Mouse (Mus musculus) lung, postnatal 0 days (tissue): Measurements from ENCODE around the gene Plxnb3. TPM values are rescaled to one million over a fixed set of nuclear protein-coding genes. Genes with fewer than 3 reads are reported as not detected.
A peak's percentile ranks its signal among the peaks of the same experiment; 100 is the strongest.

ENCODE experiments used
- ATAC-seq: fragments of 200-750 bp; cut with Nextera tagmentation; 2 replicates; pipeline ENCODE4 v1.8.0; 2017; ENCODE audit warnings: moderate library complexity
- DNase-seq: peaks from one replicate; pipeline ENCODE4 v3.0.0-alpha.2; 2016; ENCODE audit warnings: low spot score
- H3K27ac ChIP-seq: fragments of 300-500 bp; sonication (generic); 2 replicates; pipeline ENCODE4 v1.5.1; 2014; ENCODE audit warnings: antibody characterized with exemption, mild to moderate bottlenecking, low read length, mixed read lengths
- H3K27me3 ChIP-seq: fragments of 300-500 bp; sonication (generic); replicated peaks from 2 replicates; pipeline ENCODE4 v1.6.1; 2014; ENCODE audit warnings: low read length, mixed read lengths; ENCODE audit not compliant: insufficient read depth
- H3K36me3 ChIP-seq: fragments of 300-500 bp; sonication (generic); 2 replicates; pipeline ENCODE4 v1.6.1; 2014; ENCODE audit warnings: low read length, mixed read lengths; ENCODE audit not compliant: insufficient read depth
- H3K4me1 ChIP-seq: fragments of 300-500 bp; sonication (generic); 2 replicates; pipeline ENCODE4 v1.6.1; 2014; ENCODE audit warnings: antibody characterized with exemption, low read depth, low read length, mixed read lengths; ENCODE audit not compliant: insufficient read depth
- H3K4me2 ChIP-seq: fragments of 300-500 bp; sonication (generic); replicated peaks from 2 replicates; pipeline ENCODE4 v1.6.1; 2014; ENCODE audit warnings: low read depth, mild to moderate bottlenecking, low read length, moderate library complexity, mixed read lengths
- H3K4me3 ChIP-seq: fragments of 300-500 bp; sonication (generic); 2 replicates; pipeline ENCODE4 v1.5.1; 2014; ENCODE audit warnings: low read depth, low read length
- H3K9ac ChIP-seq: fragments of 300-500 bp; sonication (generic); replicated peaks from 2 replicates; pipeline ENCODE4 v1.6.1; 2014; ENCODE audit warnings: low read depth, mild to moderate bottlenecking
- H3K9me3 ChIP-seq: fragments of 300-500 bp; sonication (generic); 2 replicates; pipeline ENCODE4 v1.6.1; 2016; ENCODE audit warnings: low read length, mixed read lengths
- CTCF ChIP-seq: IDR thresholded peaks from 2 replicates; pipeline ENCODE4 v1.5.1; 2016; ENCODE audit warnings: antibody characterized with exemption, mild to moderate bottlenecking
- EP300 ChIP-seq: IDR thresholded peaks from 2 replicates; pipeline ENCODE4 v1.6.1; 2016; ENCODE audit warnings: antibody characterized with exemption, mild to moderate bottlenecking, control low read depth
- WGBS: fragments of 180-500 bp; shearing (Covaris S2); extraction: QIAGEN DNeasy Blood & Tissue Kit; methylation state at CpG from one replicate; pipeline ENCODE4 v1.1.7; 2014; 5-methylcytosine and 5-hydroxymethylcytosine counted together
- polyA plus RNA-seq: library from polyadenylated mRNA; unstranded; fragments of >200 nt; fragmentation: Nextera tagmentation; extraction: Ambion mirVana; gene quantifications from 2 replicates; pipeline ENCODE4 v1.2.1, GENCODE M21; 2015

Plxnb3 gene
- polyA plus RNA-seq, 1 experiment from 2014 or later = 0.67 TPM

DNA sequence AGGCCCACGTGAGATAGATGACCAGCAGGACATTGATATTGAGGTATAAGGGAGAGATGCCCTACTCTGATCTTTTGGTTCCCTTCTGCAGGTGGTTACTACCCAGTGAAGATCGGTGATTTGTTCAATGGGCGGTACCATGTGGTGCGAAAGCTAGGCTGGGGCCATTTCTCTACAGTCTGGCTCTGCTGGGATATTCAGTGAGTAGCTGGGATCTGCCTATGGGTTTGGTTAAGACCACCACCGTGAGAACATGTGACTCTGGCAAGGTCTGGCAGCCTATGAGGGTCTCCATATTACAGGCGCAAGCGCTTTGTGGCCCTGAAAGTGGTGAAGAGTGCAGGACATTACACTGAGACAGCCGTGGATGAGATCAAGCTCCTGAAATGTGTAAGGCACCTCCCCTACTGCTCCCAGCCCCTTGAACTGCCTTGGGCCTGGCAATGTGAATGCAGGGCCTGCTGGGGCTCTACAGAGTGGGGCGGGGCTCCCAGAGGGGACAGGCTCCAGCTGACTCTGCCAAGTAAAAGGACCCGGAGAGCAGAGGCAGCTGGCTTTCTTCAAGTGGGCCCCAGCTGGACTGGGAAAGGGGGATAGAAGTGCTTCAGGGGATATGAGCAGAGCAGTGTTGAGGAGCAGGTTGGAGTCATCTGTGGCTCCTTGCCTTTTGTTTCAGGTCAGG lies 18.1 kb downstream of the Plxnb3 start:
- Histone ChIP-seq H3K27ac (no peak overlapping the region), H3K4me1 (no peaks in the 10 kb centered on the region), H3K9ac (no peak overlapping the region), H3K9me3 (no peaks in the 10 kb centered on the region), H3K4me3 (no peak overlapping the region), H3K36me3 (0 out of 2 replicates have a peak, but pooled peaks cover 7% of the 10 kb centered on the region), H3K4me2 (no peak overlapping the region), H3K27me3 (no peaks in the 10 kb centered on the region)
- 65% methylated on average over 10 of the region's 10 CpGs for WGBS
- ATAC-seq (peak; percentile 77), DNase-seq (peak; percentile 64)
- TF ChIP-seq EP300 (no peak), CTCF (no peak)

GRCm38 (mm10) chrX:73782227-73782626 lies 25.3 kb downstream of the Plxnb3 start:
- Histone ChIP-seq H3K9me3 (no peaks in the 10 kb centered on the region), H3K36me3 (0 out of 2 replicates have a peak, but pooled peaks cover 7% of the 10 kb centered on the region), H3K27ac (no peak overlapping the region), H3K4me1 (no peaks in the 10 kb centered on the region), H3K4me2 (no peak overlapping the region), H3K27me3 (no peaks in the 10 kb centered on the region), H3K4me3 (no peak overlapping the region), H3K9ac (no peak overlapping the region)
- TF ChIP-seq EP300 (no peak), CTCF (no peak)
- DNase-seq (no peak), ATAC-seq (no peak)
- 75% methylated on average over 2 of the region's 3 CpGs for WGBS

- peak overlapping the region; percentile 50 for H3K9ac ChIP-seq
Observed at GRCm38 (mm10) chrX:73785666-73786065, 28.8 kb downstream of the Plxnb3 start.

GRCm38 (mm10) chrX:73786364-73787224 lies 29.7 kb downstream of the Plxnb3 start, which contains the start of the genes Idh3g and Ssr4:
Gene Idh3g (minus strand): TSS chrX:73786897.
Gene Ssr4 (plus strand): TSS chrX:73787028.
- no peaks in the 10 kb centered on the region for H3K4me1 ChIP-seq
- no peaks in the 10 kb centered on the region for H3K27me3 ChIP-seq
- DNase-seq = peak; percentile 98
- peak within 1 kb of the TSS; percentile 55 for H3K4me3 ChIP-seq
- peak; percentile 66 for TF ChIP-seq CTCF
- peak; percentile 77; the same call in 1 of the 2 replicates for TF ChIP-seq EP300
- WGBS = 13% methylated on average over 43 of the region's 52 CpGs
- H3K9me3 ChIP-seq = no peaks in the 10 kb centered on the region
- H3K9ac ChIP-seq = peak within 1 kb of the TSS; percentile 56
- no peaks in the 10 kb centered on the region for H3K36me3 ChIP-seq
- ATAC-seq = peak; percentile 96
- peak within 1 kb of the TSS; percentile 91 for H3K27ac ChIP-seq
- peak within 1 kb of the TSS; percentile 61 for H3K4me2 ChIP-seq

More at GRCm38 (mm10) chrX:73785666-73786065, 28.8 kb downstream of the Plxnb3 start:
- ATAC-seq (no peak), DNase-seq (no peak)
- Histone ChIP-seq H3K36me3 (no peaks in the 10 kb centered on the region), H3K27me3 (no peaks in the 10 kb centered on the region), H3K4me1 (no peaks in the 10 kb centered on the region), H3K4me3 (peak overlapping the region; percentile 55), H3K4me2 (peak overlapping the region; percentile 53), H3K9me3 (no peaks in the 10 kb centered on the region), H3K27ac (0 out of 2 replicates have a peak overlapping the region, but pooled peaks have one; percentile 91)
- TF ChIP-seq CTCF (no peak), EP300 (no peak)

- Histone ChIP-seq H3K9me3 (no peaks in the 10 kb centered on the region), H3K4me2 (peak overlapping the region; percentile 61), H3K4me1 (no peaks in the 10 kb centered on the region), H3K4me3 (peak overlapping the region; percentile 55), H3K9ac (peak overlapping the region; percentile 56), H3K36me3 (no peaks in the 10 kb centered on the region), H3K27me3 (no peaks in the 10 kb centered on the region), H3K27ac (peak overlapping the region; percentile 91)
- WGBS = 19% methylated on average over 18 of the region's 22 CpGs
- no peak for DNase-seq
- peak; percentile 20 for ATAC-seq
- TF ChIP-seq CTCF (no peak), EP300 (no peak)
Observed at GRCm38 (mm10) chrX:73787225-73787558, 30.3 kb downstream of the Plxnb3 start.

DNA sequence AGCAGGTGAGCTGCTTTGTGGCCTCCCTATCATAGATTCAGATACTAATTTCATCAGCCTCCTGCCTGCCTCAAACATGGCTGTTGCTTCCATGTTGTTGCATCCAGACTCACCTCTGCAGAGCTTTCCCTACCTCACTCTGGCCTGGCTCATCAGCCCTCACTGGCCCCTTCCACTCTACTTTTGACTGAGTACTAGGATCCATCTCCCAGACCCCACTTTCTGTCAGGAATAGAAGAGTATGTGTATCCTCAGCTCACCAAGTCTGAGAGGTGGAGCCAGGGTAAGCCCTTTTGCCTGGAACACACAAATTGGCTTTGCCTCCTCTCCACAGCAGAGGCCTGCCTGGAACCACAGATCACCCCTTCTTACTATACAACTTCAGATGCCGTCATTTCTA lies 31.6 kb downstream of the Plxnb3 start:
- no peak overlapping the region for H3K4me3 ChIP-seq
- H3K27me3 ChIP-seq = no peaks in the 10 kb centered on the region
- H3K4me1 ChIP-seq = no peaks in the 10 kb centered on the region
- no peak overlapping the region for H3K4me2 ChIP-seq
- ATAC-seq (no peak), DNase-seq (no peak)
- H3K9me3 ChIP-seq = no peaks in the 10 kb centered on the region
- no peaks in the 10 kb centered on the region for H3K36me3 ChIP-seq
- 82% methylated on average over 1 of the region's 1 CpGs for WGBS
- TF ChIP-seq CTCF (no peak), EP300 (no peak)
- no peak overlapping the region for H3K27ac ChIP-seq
- no peak overlapping the region for H3K9ac ChIP-seq
